ENCODE assay signal across 21 mouse cellular contexts in genomic region chr2:155804053-155804452, GRCm38 (mm10). TPM values are rescaled to one million over a fixed set of nuclear protein-coding genes. Genes with fewer than 3 reads are reported as not detected.
DNase-seq lines count a peak whose midpoint lies in the region; TF ChIP-seq lines count a peak whose summit lies in the region.
"Had no signal": no experiment of that assay in that cellular context is flagged by ENCODE, and none has a peak within 500 bp of the region (broad histone marks: within the 10 kb centered on the region; RNA-seq: fewer than 3 reads in every experiment).

No protein-coding gene starts in this region.

- TF ChIP-seq CTCF in cerebellum, adult 2 months (IDR thresholded peaks at IDR 0.05; ENCODE audit: borderline replicate concordance, insufficient read depth, low read depth, low read length) = no peak
- no peak for TF ChIP-seq CTCF in small intestine, adult 2 months (IDR thresholded peaks at IDR 0.05; ENCODE audit: extremely low read depth, insufficient read length, insufficient replicate concordance, low read depth, low read length)

- TF ChIP-seq POLR2A in cerebellum, adult 2 months (IDR thresholded peaks at IDR 0.05; ENCODE audit: borderline replicate concordance, insufficient read depth, low read length) = no peak
- TF ChIP-seq POLR2A in small intestine, adult 2 months (IDR thresholded peaks at IDR 0.05; ENCODE audit: low read depth, low read length) = no peak

- no peak for DNase-seq in cerebellum, adult 2 months
- DNase-seq in cerebellum, adult 8-10 months = no peak
- peak; percentile 54 for DNase-seq in cerebellum, postnatal 10 days
- no peak for DNase-seq in cerebellum, postnatal 14 days
- DNase-seq: adrenal gland, adult 8-10 months; adrenal gland, postnatal 14 days; adrenal gland, postnatal 36 days; B cell, adult 2 months; cerebellum, adult 11-12 months; cerebellum, adult 9-10 months; forebrain, postnatal 0 days had no signal

- H3K4me1 ChIP-seq in cerebellum, adult 2 months (ENCODE audit: control insufficient read depth, insufficient read depth, low read length) = peaks cover 47% of the 10 kb centered on the region
- H3K4me1 ChIP-seq in small intestine, adult 2 months (ENCODE audit: control insufficient read depth, insufficient read depth, insufficient read length, low read length) = peaks cover 38% of the 10 kb centered on the region
- H3K4me1 ChIP-seq: embryonic facial prominence, embryonic 12.5 days; forebrain, embryonic 15.5 days had no signal

- no peaks in the 10 kb centered on the region for H3K27me3 ChIP-seq in cerebellum, adult 2 months (ENCODE audit: control insufficient read depth, insufficient read depth, low read length)
- H3K27me3 ChIP-seq in small intestine, adult 2 months (ENCODE audit: control insufficient read depth, insufficient read depth, low read length) = no peaks in the 10 kb centered on the region
- H3K27me3 ChIP-seq: forebrain, embryonic 13.5 days; forebrain, embryonic 15.5 days; Patski had no signal

- 14% methylated on average over 5 of the region's 5 CpGs for WGBS in cerebellum, adult 2 months
- WGBS in small intestine, adult 2 months = 54% methylated on average over 5 of the region's 5 CpGs

- H3K4me3 ChIP-seq in cerebellum, adult 2 months (replicated peaks; ENCODE audit: insufficient read depth, low read depth, low read length) = no peak overlapping the region
- H3K4me3 ChIP-seq in small intestine, adult 2 months (ENCODE audit: low read depth, low read length) = no peak overlapping the region
- H3K4me3 ChIP-seq: embryonic facial prominence, embryonic 10.5 days; embryonic facial prominence, embryonic 12.5 days; forebrain, embryonic 13.5 days; forebrain, embryonic 15.5 days had no signal

- peak overlapping the region; percentile 96 for H3K27ac ChIP-seq in cerebellum, adult 2 months (ENCODE audit: insufficient read depth, low read length)
- peak overlapping the region; percentile 99 for H3K27ac ChIP-seq in small intestine, adult 2 months (ENCODE audit: insufficient read depth, low read depth, low read length)
- H3K27ac ChIP-seq: embryonic facial prominence, embryonic 10.5 days; embryonic facial prominence, embryonic 12.5 days; forebrain, embryonic 13.5 days; forebrain, embryonic 15.5 days had no signal

- H3K36me3 ChIP-seq in small intestine, adult 2 months (ENCODE audit: control insufficient read depth, insufficient read depth, low read length) = no peaks in the 10 kb centered on the region
- H3K36me3 ChIP-seq: embryonic facial prominence, embryonic 10.5 days; embryonic facial prominence, embryonic 12.5 days; G1E had no signal

RNA-seq across cellular contexts. Expression of gene BC029722, which starts 15.2 kb away (rescaled TPM):
- 72.8 and 81.5 TPM in 2 replicates for polyA plus RNA-seq in cerebellum, adult 2 months (2012; rRNA removed)
- polyA plus RNA-seq in small intestine, adult 2 months (2012; rRNA removed) = 23.6 and 38.3 TPM in 2 replicates

RNA-seq across cellular contexts. Expression of gene Eif6, which starts 22.7 kb away (rescaled TPM):
- 84.9 and 86.4 TPM in 2 replicates for polyA plus RNA-seq in cerebellum, adult 2 months (2012; rRNA removed)
- 231 and 467 TPM in 2 replicates for polyA plus RNA-seq in small intestine, adult 2 months (2012; rRNA removed)

RNA-seq across cellular contexts. Expression of gene Mmp24, which starts 28.9 kb away (rescaled TPM):
- 153 and 190 TPM in 2 replicates for polyA plus RNA-seq in cerebellum, adult 2 months (2012; rRNA removed)
- polyA plus RNA-seq in small intestine, adult 2 months (2012; rRNA removed) = 0.22 and 2.4 TPM in 2 replicates
- polyA plus RNA-seq: CD4-positive, CD25-positive, alpha-beta regulatory T cell, adult 4 months; G1E had no signal

RNA-seq across cellular contexts. Expression of gene Fam83c, which starts 30.6 kb away (rescaled TPM):
- polyA plus RNA-seq in cerebellum, adult 2 months (2012; rRNA removed) = not detected in 2 replicates
- polyA plus RNA-seq in small intestine, adult 2 months (2012; rRNA removed) = 0.34 and 0.89 TPM in 2 replicates
- polyA plus RNA-seq: activated CD4-positive, CD25-positive, alpha-beta regulatory T cell, adult 4 months; CD4-positive, CD25-positive, alpha-beta regulatory T cell, adult 4 months; cortical plate, adult 2 months; G1E had no signal

RNA-seq across cellular contexts. Expression of gene Procr, which starts 53.1 kb away (rescaled TPM):
- polyA plus RNA-seq in cerebellum, adult 2 months (2012; rRNA removed) = 1.9 TPM in 2 replicates
- 4.8 and 6.8 TPM in 2 replicates for polyA plus RNA-seq in small intestine, adult 2 months (2012; rRNA removed)
- polyA plus RNA-seq: activated CD4-positive, CD25-positive, alpha-beta regulatory T cell, adult 4 months; CD4-positive, CD25-positive, alpha-beta regulatory T cell, adult 4 months had no signal

Comparison
In these comparisons a context has a peak if more than half of its experiments do, and no peak if none do; other contexts are left out.
1. DNase-seq: peak in cerebellum, postnatal 10 days (2 of 2); none in cerebellum, adult 2 months (0 of 2), cerebellum, adult 8-10 months (single experiment) and cerebellum, postnatal 14 days (0 of 2).
2. RNA of gene Mmp24, which starts 28.9 kb away (polyA plus RNA-seq): 153 to 190 TPM in cerebellum, adult 2 months; 0.22 to 2.4 TPM in small intestine, adult 2 months; every median in the first group is over 10 times any median in the second.